Mouse (Mus musculus) intestine, embryonic 16.5 days (tissue): ENCODE measurements around the gene E2f2. TPM values are rescaled to one million over a fixed set of nuclear protein-coding genes. Genes with fewer than 3 reads are reported as not detected.

Source experiments
- ATAC-seq: fragments of 200-750 bp; cut with Nextera tagmentation; 2 replicates; pipeline ENCODE4 v1.8.0; 2017; ENCODE audit warnings: moderate TSS enrichment, moderate library complexity
- H3K27ac ChIP-seq: fragments of 300-500 bp; sonication (generic); 2 replicates; pipeline ENCODE4 v1.5.1; 2014; ENCODE audit warnings: mild to moderate bottlenecking, low read length
- H3K27me3 ChIP-seq: fragments of 300-500 bp; sonication (generic); replicated peaks from 2 replicates; pipeline ENCODE4 v1.6.1; 2014; ENCODE audit warnings: low read length, control low read depth, mixed read lengths; ENCODE audit not compliant: control insufficient read depth, insufficient read depth
- H3K36me3 ChIP-seq: fragments of 300-500 bp; sonication (generic); 2 replicates; pipeline ENCODE4 v1.6.1; 2014; ENCODE audit warnings: low read length, control low read depth; ENCODE audit not compliant: control insufficient read depth, insufficient read depth
- H3K4me1 ChIP-seq: fragments of 300-500 bp; sonication (generic); 2 replicates; pipeline ENCODE4 v1.6.1; 2014; ENCODE audit warnings: low read length, control low read depth, mixed read lengths; ENCODE audit not compliant: control insufficient read depth, insufficient read depth
- H3K4me2 ChIP-seq: fragments of 300-500 bp; sonication (generic); 2 replicates; pipeline ENCODE4 v1.6.1; 2014; ENCODE audit warnings: low read depth, low read length, control low read depth
- H3K4me3 ChIP-seq: fragments of 300-500 bp; sonication (generic); 2 replicates; pipeline ENCODE4 v1.5.1; 2014; ENCODE audit warnings: mild to moderate bottlenecking, low read length
- H3K9ac ChIP-seq: fragments of 300-500 bp; sonication (generic); 2 replicates; pipeline ENCODE4 v1.6.1; 2014; ENCODE audit warnings: low read depth, low read length
- H3K9me3 ChIP-seq: fragments of 300-500 bp; sonication (generic); 2 replicates; pipeline ENCODE4 v1.6.1; 2016; ENCODE audit warnings: low read length, control low read depth; ENCODE audit not compliant: control insufficient read depth
- WGBS: fragments of 180-500 bp; shearing (Covaris S2); extraction: QIAGEN DNeasy Blood & Tissue Kit; methylation state at CpG from one replicate; pipeline ENCODE4 v1.1.7; 2014; 5-methylcytosine and 5-hydroxymethylcytosine counted together
- polyA plus RNA-seq: library from polyadenylated mRNA; unstranded; fragments of >200 nt; fragmentation: Nextera tagmentation; extraction: Ambion mirVana; gene quantifications from 2 replicates; pipeline ENCODE4 v1.2.1, GENCODE M21; 2015

E2f2 gene
- polyA plus RNA-seq, 1 experiment from 2014 or later: 9.3 TPM

DNA sequence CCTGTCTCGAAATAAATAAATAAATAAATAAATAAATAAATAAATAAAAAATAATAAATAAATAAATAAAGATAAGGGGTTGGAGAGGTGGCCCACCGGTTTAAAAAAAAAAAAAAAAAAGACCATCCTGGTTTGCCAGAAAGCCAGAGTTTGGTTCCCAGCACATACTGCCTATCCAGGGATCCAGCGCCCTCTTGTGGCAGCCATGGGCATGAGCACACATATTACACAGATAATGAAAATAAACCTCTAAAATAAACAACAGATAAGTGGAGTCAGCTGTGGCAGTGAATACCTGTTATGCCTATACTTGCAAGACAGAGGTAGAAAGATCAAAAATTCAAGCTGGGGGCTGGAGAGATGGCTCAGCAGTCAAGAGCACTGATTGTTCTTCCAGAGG lies 22.5 kb upstream of the E2f2 start:
- no peak overlapping the region for H3K27ac ChIP-seq
- 35% methylated on average over 3 of the region's 3 CpGs for WGBS
- peaks cover 39% of the 10 kb centered on the region for H3K4me1 ChIP-seq
- no peak overlapping the region for H3K9ac ChIP-seq
- H3K9me3 ChIP-seq: no peaks in the 10 kb centered on the region; the same call in 1 of the 2 replicates
- no peaks in the 10 kb centered on the region for H3K36me3 ChIP-seq
- no peaks in the 10 kb centered on the region for H3K27me3 ChIP-seq
- H3K4me2 ChIP-seq: no peak overlapping the region
- ATAC-seq: no peak
- H3K4me3 ChIP-seq: no peak overlapping the region

- no peaks in the 10 kb centered on the region; the same call in 1 of the 2 replicates for H3K9me3 ChIP-seq
- no peaks in the 10 kb centered on the region for H3K36me3 ChIP-seq
- no peaks in the 10 kb centered on the region for H3K27me3 ChIP-seq
- no peak overlapping the region for H3K27ac ChIP-seq
- no peak overlapping the region for H3K4me3 ChIP-seq
- peaks cover 32% of the 10 kb centered on the region for H3K4me1 ChIP-seq
- no peak for ATAC-seq
- WGBS: 70% methylated on average over 4 of the region's 4 CpGs
- H3K9ac ChIP-seq: no peak overlapping the region
- H3K4me2 ChIP-seq: no peak overlapping the region
These were observed 21.6 kb upstream of the E2f2 start for GRCm38 (mm10) chr4:136150596-136150995.

GRCm38 (mm10) chr4:136152821-136153220 lies 19.4 kb upstream of the E2f2 start:
- Histone ChIP-seq H3K9ac (no peak overlapping the region), H3K4me3 (no peak overlapping the region), H3K4me2 (no peak overlapping the region), H3K4me1 (peaks cover 15% of the 10 kb centered on the region), H3K9me3 (no peaks in the 10 kb centered on the region; the same call in 1 of the 2 replicates), H3K27me3 (no peaks in the 10 kb centered on the region), H3K36me3 (no peaks in the 10 kb centered on the region), H3K27ac (no peak overlapping the region)
- no peak for ATAC-seq
- WGBS: 83% methylated on average over 4 of the region's 4 CpGs

- Histone ChIP-seq H3K36me3 (no peaks in the 10 kb centered on the region), H3K27ac (no peak overlapping the region), H3K9me3 (no peaks in the 10 kb centered on the region; the same call in 1 of the 2 replicates), H3K27me3 (no peaks in the 10 kb centered on the region), H3K4me3 (no peak overlapping the region), H3K4me2 (no peak overlapping the region), H3K4me1 (peaks cover 7% of the 10 kb centered on the region), H3K9ac (no peak overlapping the region)
- ATAC-seq: no peak
- 65% methylated on average over 9 of the region's 9 CpGs for WGBS
These were observed 17.7 kb upstream of the E2f2 start for GRCm38 (mm10) chr4:136154462-136154861.

GRCm38 (mm10) chr4:136158498-136158897 lies 13.7 kb upstream of the E2f2 start:
- ATAC-seq: no peak

DNA sequence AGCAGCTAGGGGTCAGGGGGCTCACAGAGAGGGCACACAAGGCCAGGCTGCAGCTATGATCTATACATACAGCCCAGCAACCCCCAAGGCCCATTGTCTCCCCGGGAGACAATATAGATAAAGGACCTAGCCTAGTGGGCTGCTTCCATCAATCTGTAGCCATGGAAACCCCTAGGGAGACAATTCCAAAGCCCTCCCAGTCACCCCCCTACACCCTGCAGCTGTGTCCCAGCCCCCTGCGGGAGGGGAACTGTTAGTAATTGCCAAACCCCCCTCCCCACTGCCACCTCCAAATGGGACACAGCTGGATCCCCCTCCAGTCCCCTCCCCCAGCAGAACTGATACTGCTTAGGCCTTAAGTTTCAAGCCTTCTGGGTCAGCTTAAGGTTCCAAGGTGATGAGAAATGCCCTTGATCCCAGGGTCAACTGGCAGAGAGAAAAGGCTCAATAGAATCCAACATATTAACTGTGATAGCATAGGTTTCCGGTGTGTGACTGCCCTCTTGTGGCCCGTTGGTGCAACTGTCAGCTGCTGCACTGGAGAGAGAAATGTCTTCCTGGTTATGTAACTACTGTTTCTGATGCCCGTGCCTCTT lies 12.3 kb upstream of the E2f2 start:
- Histone ChIP-seq H3K9ac (0 out of 2 replicates have a peak overlapping the region, but pooled peaks have one; percentile 6), H3K4me1 (peaks cover 5% of the 10 kb centered on the region; the same call in 1 of the 2 replicates), H3K9me3 (no peaks in the 10 kb centered on the region), H3K4me2 (no peak overlapping the region), H3K27ac (no peak overlapping the region), H3K4me3 (no peak overlapping the region), H3K36me3 (no peaks in the 10 kb centered on the region), H3K27me3 (no peaks in the 10 kb centered on the region)
- peak; percentile 47 for ATAC-seq
- WGBS: 14% methylated on average over 5 of the region's 5 CpGs

More at GRCm38 (mm10) chr4:136158498-136158897, 13.7 kb upstream of the E2f2 start:
- H3K27ac ChIP-seq: no peak overlapping the region
- no peaks in the 10 kb centered on the region for H3K9me3 ChIP-seq
- H3K27me3 ChIP-seq: no peaks in the 10 kb centered on the region
- H3K9ac ChIP-seq: no peak overlapping the region
- WGBS: 76% methylated on average over 6 of the region's 6 CpGs
- H3K36me3 ChIP-seq: no peaks in the 10 kb centered on the region
- H3K4me2 ChIP-seq: no peak overlapping the region
- H3K4me3 ChIP-seq: no peak overlapping the region
- peaks cover 5% of the 10 kb centered on the region; the same call in 1 of the 2 replicates for H3K4me1 ChIP-seq

GRCm38 (mm10) chr4:136163448-136163847 lies 8.7 kb upstream of the E2f2 start:
- Histone ChIP-seq H3K27ac (no peak overlapping the region), H3K9me3 (no peaks in the 10 kb centered on the region), H3K4me1 (peaks cover 5% of the 10 kb centered on the region; the same call in 1 of the 2 replicates), H3K9ac (no peak overlapping the region), H3K4me2 (no peak overlapping the region), H3K4me3 (no peak overlapping the region), H3K36me3 (no peaks in the 10 kb centered on the region), H3K27me3 (no peaks in the 10 kb centered on the region)
- ATAC-seq: peak; percentile 76
- under 1% methylated on average over 11 of the region's 11 CpGs for WGBS

- Histone ChIP-seq H3K27ac (no peak overlapping the region), H3K4me3 (no peak overlapping the region), H3K27me3 (no peaks in the 10 kb centered on the region), H3K9me3 (no peaks in the 10 kb centered on the region), H3K9ac (no peak overlapping the region), H3K4me1 (no peaks in the 10 kb centered on the region), H3K4me2 (no peak overlapping the region), H3K36me3 (no peaks in the 10 kb centered on the region)
- WGBS: 84% methylated on average over 8 of the region's 8 CpGs
- no peak for ATAC-seq
These were observed 7.2 kb upstream of the E2f2 start for GRCm38 (mm10) chr4:136164981-136165380.

- H3K4me2 ChIP-seq: no peak overlapping the region
- 84% methylated on average over 3 of the region's 3 CpGs for WGBS
- 0 out of 2 replicates have a peak, but pooled peaks cover 4% of the 10 kb centered on the region for H3K4me1 ChIP-seq
- no peaks in the 10 kb centered on the region for H3K27me3 ChIP-seq
- H3K36me3 ChIP-seq: no peaks in the 10 kb centered on the region
- ATAC-seq: no peak
- H3K9ac ChIP-seq: no peak overlapping the region
- no peak overlapping the region for H3K4me3 ChIP-seq
- no peak overlapping the region for H3K27ac ChIP-seq
- H3K9me3 ChIP-seq: no peaks in the 10 kb centered on the region
These were observed 4.5 kb upstream of the E2f2 start for GRCm38 (mm10) chr4:136167701-136168100.

GRCm38 (mm10) chr4:136170401-136170800 lies 1.8 kb upstream of the E2f2 start:
- no peak overlapping the region for H3K9ac ChIP-seq
- H3K4me2 ChIP-seq: no peak overlapping the region
- WGBS: 78% methylated on average over 4 of the region's 4 CpGs
- H3K4me3 ChIP-seq: no peak overlapping the region
- ATAC-seq: no peak
- no peak overlapping the region for H3K27ac ChIP-seq
- no peaks in the 10 kb centered on the region for H3K9me3 ChIP-seq
- peaks cover 29% of the 10 kb centered on the region for H3K4me1 ChIP-seq
- H3K27me3 ChIP-seq: no peaks in the 10 kb centered on the region
- no peaks in the 10 kb centered on the region for H3K36me3 ChIP-seq
